Mouse (Mus musculus): Measurements from ENCODE around the gene Ccdc181.
"Not testable (repeated sequence)": the region's sequence is repeated elsewhere in the genome, so short reads cannot be mapped to it uniquely, and the experiment has no call there.

Gene Ccdc181

GRCm38 (mm10) chr1:164275455-164275954 is at the start of gene Ccdc181:
TSS of gene Ccdc181 (plus strand) at chr1:164275585.
- DNase-seq (ENCODE audit: low read depth, low spot score) = peak; percentile 97

- not testable (repeated sequence) for DNase-seq (ENCODE audit: low read depth, low spot score)
Observed at GRCm38 (mm10) chr1:164231937-164232570, 43.3 kb upstream of the Ccdc181 start.

GRCm38 (mm10) chr1:164233447-164233846 is 41.9 kb upstream of the Ccdc181 start:
- DNase-seq (ENCODE audit: low read depth, low spot score) = no peak

GRCm38 (mm10) chr1:164235078-164235477 is 40.3 kb upstream of the Ccdc181 start:
- DNase-seq (ENCODE audit: low read depth, low spot score) = no peak

- DNase-seq (ENCODE audit: low read depth, low spot score) = no peak
Observed at GRCm38 (mm10) chr1:164236078-164236477, 39.3 kb upstream of the Ccdc181 start.

GRCm38 (mm10) chr1:164241494-164241893 is 33.9 kb upstream of the Ccdc181 start:
- no peak for DNase-seq (ENCODE audit: low read depth, low spot score)

GRCm38 (mm10) chr1:164242809-164243208 is 32.6 kb upstream of the Ccdc181 start:
- no peak for DNase-seq (ENCODE audit: low read depth, low spot score)

- DNase-seq (ENCODE audit: low read depth, low spot score) = no peak
Observed at GRCm38 (mm10) chr1:164247442-164247841, 27.9 kb upstream of the Ccdc181 start.

GRCm38 (mm10) chr1:164247971-164248370 is 27.4 kb upstream of the Ccdc181 start:
- peak; percentile 41 for DNase-seq (ENCODE audit: low read depth, low spot score)

- peak; percentile 96 for DNase-seq (ENCODE audit: low read depth, low spot score)
Observed at GRCm38 (mm10) chr1:164248465-164249331, 26.7 kb upstream of the Ccdc181 start, which contains the start of gene Slc19a2. TSS of gene Slc19a2 (plus strand) at chr1:164249046.

GRCm38 (mm10) chr1:164249332-164249711 is 26.1 kb upstream of the Ccdc181 start:
- no peak for DNase-seq (ENCODE audit: low read depth, low spot score)

- DNase-seq (ENCODE audit: low read depth, low spot score) = peak; percentile 21
Observed at GRCm38 (mm10) chr1:164250391-164251150, 24.8 kb upstream of the Ccdc181 start.

- DNase-seq (ENCODE audit: low read depth, low spot score) = no peak
Observed at GRCm38 (mm10) chr1:164251438-164251837, 23.9 kb upstream of the Ccdc181 start.

- no peak for DNase-seq (ENCODE audit: low read depth, low spot score)
Observed at GRCm38 (mm10) chr1:164252551-164252950, 22.8 kb upstream of the Ccdc181 start.

GRCm38 (mm10) chr1:164254836-164255235 is 20.5 kb upstream of the Ccdc181 start:
- no peak for DNase-seq (ENCODE audit: low read depth, low spot score)

- no peak for DNase-seq (ENCODE audit: low read depth, low spot score)
Observed at GRCm38 (mm10) chr1:164260171-164261028, 15.0 kb upstream of the Ccdc181 start.

- no peak for DNase-seq (ENCODE audit: low read depth, low spot score)
Observed at GRCm38 (mm10) chr1:164261553-164261952, 13.8 kb upstream of the Ccdc181 start.

- DNase-seq (ENCODE audit: low read depth, low spot score) = peak; percentile 54
Observed at GRCm38 (mm10) chr1:164270941-164271340, 4.4 kb upstream of the Ccdc181 start.

- no peak for DNase-seq (ENCODE audit: low read depth, low spot score)
Observed at GRCm38 (mm10) chr1:164273659-164274058, 1.7 kb upstream of the Ccdc181 start.

- DNase-seq (ENCODE audit: low read depth, low spot score) = no peak
Observed at GRCm38 (mm10) chr1:164276552-164276951, 1.2 kb downstream of the Ccdc181 start.

GRCm38 (mm10) chr1:164279332-164279731 is 3.9 kb downstream of the Ccdc181 start:
- DNase-seq (ENCODE audit: low read depth, low spot score) = peak; percentile 24
